Mouse (Mus musculus) MN1 (cell line): ENCODE data around the gene Bloc1s2.
"Not testable (repeated sequence)": the region's sequence is repeated elsewhere in the genome, so short reads cannot be mapped to it uniquely, and the experiment has no call there.

Experiments
- DNase-seq: peaks from one replicate; pipeline ENCODE4 v3.0.0-alpha.2; 2016; ENCODE audit warnings: low spot score

Gene Bloc1s2

DNA sequence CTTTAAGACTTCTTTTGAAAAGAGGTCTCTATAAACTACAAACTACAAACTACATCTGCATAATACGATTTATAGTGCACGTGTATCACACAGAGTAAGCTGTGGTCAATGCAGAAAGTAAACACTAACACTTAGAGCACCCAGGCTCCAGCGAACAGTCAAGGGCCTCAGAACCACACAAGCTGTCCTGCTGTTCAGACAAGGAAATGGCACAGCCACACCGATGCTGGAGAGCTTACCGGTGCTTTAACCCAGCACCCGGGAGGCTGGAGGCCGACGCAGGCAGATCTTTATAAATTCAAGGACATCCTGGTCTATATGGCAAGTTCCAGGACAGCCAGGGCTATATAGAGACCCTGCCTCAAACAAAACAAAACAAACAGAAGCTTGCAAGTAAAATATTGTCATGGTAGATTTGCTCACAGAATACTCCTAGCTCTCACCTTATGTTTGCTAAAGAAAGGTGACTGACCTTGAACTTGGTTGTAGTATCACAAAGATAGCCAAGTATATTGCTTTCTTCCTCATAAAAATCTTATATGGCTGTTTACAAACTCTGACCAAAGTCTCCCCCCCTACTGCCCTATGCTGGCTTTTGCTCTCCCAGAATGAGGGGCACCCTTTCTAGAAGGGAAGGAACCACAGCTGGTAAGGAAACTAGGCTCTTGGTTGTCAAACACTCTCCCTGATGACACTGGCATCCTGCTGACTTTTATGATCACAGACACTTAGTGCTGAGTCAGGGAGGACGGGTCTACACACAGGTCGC lies 18.3 kb downstream of the Bloc1s2 start:
- no peak for DNase-seq

DNA sequence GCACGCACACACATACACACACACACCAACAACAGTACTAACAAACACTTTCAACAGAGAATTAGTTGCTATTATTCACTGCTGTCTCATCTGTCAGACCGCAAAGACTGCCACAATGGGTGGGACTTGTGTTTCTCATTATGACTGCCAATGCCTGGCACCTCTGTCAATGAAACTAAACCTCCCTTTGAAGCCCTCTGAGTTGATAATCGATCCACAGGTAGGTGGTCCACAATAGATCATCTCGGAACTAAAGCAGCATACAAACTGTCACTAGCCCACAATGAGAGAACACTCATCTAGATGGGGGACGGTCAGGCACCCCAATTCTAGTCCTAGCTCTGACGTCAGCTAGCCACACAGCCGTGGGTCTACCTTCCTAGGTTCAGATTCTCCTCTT lies 25.1 kb downstream of the Bloc1s2 start:
- DNase-seq: no peak

DNA sequence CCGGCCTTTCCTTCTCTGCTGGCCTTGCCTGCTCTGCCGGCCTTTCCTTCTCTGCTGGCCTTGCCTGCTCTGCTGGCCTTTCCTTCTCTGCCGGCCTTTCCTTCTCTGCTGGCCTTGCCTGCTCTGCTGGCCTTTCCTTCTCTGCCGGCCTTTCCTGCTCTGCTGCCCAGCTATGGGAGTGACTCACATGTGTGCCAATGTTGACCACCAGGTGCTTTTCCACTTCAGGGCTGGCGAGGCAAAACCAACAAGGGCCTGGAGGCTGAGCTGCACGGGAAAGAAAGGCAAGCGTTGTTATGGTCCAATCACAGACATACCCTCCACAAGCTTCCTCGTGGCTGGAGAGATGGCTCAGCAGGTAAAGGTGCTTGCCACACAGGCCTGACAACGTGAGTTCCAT lies 25.6 kb downstream of the Bloc1s2 start:
- DNase-seq: not testable (repeated sequence)

DNA sequence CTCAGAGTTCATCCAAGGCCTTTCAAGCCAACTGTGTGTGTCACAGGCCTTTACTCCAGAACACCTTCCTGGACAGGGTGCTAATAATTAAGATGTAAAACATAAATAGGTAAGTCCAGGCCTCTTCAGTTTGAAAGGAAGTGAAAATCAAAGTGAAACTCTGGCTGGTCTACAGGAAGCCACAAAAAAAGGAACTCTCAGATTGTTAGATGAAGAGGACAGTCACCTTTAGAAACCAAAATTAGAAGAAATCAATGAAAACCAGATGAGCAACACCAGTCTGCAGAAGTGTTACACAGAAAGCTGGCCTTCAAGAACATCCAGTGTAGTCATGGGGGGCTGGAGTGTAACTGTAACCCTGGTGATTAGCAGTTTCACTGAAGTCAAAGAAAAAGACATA lies 28.5 kb downstream of the Bloc1s2 start:
- DNase-seq: no peak

DNA sequence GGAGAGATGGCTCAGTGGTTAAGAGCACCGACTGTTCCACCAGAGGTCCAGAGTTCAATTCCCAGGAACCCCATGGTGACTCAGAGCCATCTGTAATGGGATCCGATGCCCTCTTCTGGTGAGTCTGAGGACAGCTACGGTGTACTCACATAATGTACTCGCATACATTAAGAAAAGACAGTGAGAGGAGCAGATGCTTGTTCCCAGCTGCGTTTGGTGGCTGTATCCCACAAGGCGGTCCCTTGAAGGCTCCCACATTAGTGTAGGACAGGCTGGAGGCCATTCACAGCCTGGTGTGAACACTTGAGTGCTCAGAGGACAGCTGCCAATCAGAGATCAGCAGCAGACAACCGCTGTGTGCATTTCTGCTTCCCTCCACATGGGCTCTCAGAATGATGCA lies 34.5 kb downstream of the Bloc1s2 start:
- no peak for DNase-seq

DNA sequence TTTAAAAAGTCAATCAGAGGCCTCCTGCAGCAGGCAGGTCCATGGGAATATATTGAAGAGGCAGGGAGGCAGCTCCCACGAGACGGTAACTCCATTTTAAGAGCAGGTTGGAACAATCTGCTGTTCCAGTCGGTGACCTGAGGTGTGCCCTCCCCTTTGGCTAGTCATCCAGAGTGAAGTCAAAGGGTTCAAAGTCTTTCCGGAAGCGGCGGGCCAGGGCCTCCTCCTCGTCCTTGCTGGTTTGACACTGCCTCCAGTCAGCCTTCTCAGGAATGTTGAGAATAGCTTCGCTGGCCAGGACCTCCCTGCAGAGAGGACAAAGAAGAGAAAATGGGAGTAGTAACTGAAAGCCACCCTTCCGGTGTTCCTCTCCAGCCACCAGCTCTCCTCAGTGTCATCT lies 35.9 kb downstream of the Bloc1s2 start:
- DNase-seq: no peak

DNA sequence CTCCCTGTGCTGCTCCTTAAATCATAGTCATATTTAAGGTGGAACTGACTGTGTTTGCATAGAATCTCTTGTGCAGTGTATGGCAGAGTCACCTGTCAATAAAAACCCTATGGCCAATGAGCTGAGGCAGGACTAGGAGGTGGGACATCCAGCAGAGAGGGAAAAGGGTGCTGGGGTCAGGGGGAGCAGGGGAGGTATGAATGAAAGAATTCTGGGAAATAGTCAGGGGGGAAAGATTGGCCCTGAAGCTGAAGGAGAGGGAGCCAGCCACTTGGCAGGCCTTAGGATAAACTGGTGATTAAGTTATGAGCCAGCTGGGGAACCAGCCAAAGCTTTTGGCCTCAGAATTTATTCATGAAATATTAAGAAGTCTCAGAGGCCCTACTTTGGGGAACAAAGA lies 37.2 kb downstream of the Bloc1s2 start:
- DNase-seq: no peak

DNA sequence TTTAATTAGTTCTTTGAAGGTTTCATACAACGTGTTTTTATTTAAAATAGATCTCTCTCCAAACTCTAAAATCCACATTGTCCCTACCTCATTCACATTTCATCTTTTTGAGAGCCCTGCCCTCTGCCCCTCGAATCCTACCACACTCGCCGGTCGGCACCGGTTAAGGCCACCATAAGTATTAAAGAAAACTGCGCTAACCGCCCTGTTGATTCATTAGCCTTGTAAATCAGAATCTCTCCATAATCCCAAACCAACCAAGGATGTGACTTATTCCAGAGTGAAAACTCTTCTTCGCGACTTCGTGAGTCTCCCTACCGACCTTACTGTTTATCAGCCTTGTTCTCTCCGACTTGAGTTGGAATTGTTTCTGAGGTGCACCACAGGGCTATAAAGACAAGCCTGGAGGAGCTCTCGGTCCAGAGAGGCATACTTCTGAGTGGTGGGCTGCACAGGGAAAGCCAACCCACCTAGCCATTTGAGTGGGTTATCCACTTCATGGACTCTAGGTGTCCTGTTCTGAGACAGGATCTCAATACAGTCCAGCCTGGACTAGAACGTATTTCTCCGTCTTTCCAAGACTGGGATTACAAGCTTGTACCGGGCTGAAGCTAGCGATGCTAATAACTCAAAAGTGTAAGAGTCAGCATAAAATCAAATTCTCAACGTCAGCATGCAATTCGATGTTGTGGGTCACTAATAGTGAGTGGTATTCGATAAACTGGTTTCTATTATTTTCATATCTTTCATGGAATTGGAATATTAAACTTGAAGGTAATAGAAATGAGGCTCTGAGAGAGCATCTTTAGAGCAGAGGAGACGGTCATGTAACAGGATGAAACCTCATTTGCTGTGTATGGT lies 38.4 kb downstream of the Bloc1s2 start:
- no peak for DNase-seq

DNA sequence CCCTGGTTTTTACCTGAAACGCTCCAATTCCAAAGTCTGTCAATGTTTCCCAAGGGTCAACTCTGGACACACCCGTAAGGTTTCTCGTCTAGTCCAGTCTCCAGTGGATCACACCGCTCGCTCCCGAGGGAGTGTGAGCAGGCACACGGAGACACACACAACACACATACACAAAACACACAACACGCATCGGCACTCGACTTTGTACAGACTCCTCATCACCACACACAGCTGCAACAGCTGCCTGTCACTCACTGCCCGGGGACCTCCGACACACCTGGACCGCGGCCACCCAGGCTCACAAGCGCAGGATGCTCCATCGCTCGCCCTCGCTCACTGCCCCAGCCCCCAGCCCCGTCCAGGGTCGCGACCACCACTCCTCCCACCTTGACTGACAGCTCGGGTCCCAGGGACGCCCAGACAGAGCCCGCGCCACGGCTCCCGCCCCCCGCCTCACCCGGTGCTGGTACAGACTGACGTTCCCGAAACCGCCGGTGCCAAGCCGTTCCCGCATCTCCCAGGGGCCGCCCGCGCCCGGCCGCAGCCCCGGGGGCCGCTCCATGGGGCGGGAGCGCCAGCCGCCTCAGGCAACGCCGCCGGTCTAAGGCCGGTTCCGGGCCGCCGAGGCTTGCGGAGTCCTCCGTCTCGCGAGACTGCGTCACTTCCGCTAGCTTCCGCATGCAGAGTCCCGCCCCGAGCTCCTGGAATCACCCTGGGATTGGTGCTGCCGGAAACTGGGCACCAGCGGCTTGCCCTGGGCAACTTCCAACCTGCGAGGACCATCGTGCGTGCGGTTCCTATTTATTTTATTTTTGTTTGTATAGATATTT lies 39.2 kb downstream of the Bloc1s2 start, which contains the start of gene Chuk:
Gene Chuk (minus strand): TSS at position 650 of the 830 bp plus-strand sequence.
- peak; percentile 94 for DNase-seq

DNA sequence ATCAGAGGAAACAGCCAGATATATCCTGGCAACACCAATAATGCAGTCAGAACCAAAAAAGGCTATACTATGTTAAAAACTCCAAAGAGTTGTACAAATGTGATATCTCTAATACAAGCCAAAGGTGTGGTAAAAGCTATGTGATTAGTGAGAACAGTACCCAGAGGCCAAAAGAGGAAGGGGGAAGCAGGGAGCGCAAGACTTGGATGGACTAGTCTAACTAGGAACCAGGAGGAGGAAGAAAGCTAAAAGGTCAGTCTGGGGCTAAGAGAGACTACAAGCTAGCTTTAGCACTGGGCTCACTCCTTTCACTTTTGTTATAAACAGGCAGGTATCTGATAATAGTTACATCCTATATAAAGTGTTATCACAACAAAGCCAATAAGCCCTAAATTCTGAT lies 41.9 kb downstream of the Bloc1s2 start:
- no peak for DNase-seq

DNA sequence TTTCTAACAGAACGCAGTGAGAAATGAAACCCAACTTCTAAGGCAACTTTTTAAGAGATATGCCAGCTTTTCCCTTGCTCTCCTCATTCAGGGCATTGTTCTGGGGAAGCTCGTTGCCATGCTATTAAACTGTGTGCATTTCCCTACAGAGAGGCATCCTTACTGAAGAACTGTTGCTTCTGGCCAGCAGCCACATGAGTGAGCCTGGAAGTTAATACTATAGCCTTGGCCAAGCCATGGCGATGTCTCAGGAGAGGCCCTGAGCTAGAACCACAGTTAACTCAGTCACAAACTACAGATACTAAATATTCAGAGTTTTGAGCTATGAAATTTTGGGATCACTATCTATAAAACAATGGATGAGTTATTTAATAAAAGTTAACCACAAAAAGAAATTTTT lies 43.2 kb downstream of the Bloc1s2 start:
- no peak for DNase-seq

DNA sequence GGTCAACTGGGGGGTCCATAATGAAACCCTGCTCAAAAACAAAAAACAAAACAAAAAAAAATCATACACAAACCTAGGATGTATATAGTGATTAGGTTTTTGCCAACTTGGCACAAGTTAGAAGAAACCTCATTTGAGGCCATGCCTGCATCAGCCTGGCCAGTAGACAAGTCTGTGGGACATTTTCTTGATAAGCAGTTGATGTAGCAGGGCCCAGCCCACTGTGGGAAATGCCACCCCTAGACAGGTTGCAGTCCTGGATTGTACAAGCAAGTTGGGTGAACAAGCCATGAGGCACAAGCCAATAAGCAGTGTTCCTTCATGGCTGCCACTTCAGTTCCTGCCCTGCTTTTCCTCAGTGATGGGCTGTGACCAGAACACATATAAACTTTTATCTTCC lies 45.4 kb downstream of the Bloc1s2 start:
- no peak for DNase-seq
